Mouse (Mus musculus) MEL (cell line): Measurements from ENCODE around the gene Gpr137c.

ENCODE experiments used
- CHD2 ChIP-seq: IDR thresholded peaks from 2 replicates; pipeline ENCODE4 v1.6.1; 2011; ENCODE audit warnings: low read length, improper control_type of control experiment
- CTCF ChIP-seq, 3 experiments: IDR thresholded peaks in 2 of 3; conservative IDR thresholded peaks in 1 of 3; 2 replicates each; pipeline ENCODE4 v1.5.1; 2011 to 2012; ENCODE audit warnings: low read length in 3 of 3, low read depth in 2 of 3, mild to moderate bottlenecking in 2 of 3, improper control_type of control experiment in 1 of 3, inconsistent platforms in 1 of 3, mixed read lengths in 1 of 3, moderate library complexity in 1 of 3; ENCODE audit not compliant: control insufficient read depth in 1 of 3, insufficient read depth in 1 of 3, poor library complexity in 1 of 3, severe bottlenecking in 1 of 3
- EP300 ChIP-seq, 2 experiments: IDR thresholded peaks; 2 replicates each; pipeline ENCODE4 v1.6.1; 2011; ENCODE audit warnings: improper control_type of control experiment in 2 of 2, low read length in 2 of 2, low read depth in 1 of 2, mild to moderate bottlenecking in 1 of 2
- GATA1 ChIP-seq: IDR thresholded peaks from 2 replicates; pipeline ENCODE4 v1.6.1; 2011; ENCODE audit warnings: low read depth, low read length, improper control_type of control experiment
- MEF2A ChIP-seq: IDR thresholded peaks from 2 replicates; pipeline ENCODE4 v1.6.1; 2014; ENCODE audit warnings: low read depth, mild to moderate bottlenecking, inconsistent platforms, low read length, improper control_type of control experiment; ENCODE audit not compliant: poor library complexity, insufficient replicate concordance, severe bottlenecking; ENCODE audit errors: extremely low read depth
- POLR2AphosphoS2 ChIP-seq: IDR thresholded peaks from 2 replicates; pipeline ENCODE4 v1.6.1; 2011; ENCODE audit warnings: low read length, improper control_type of control experiment

DNA sequence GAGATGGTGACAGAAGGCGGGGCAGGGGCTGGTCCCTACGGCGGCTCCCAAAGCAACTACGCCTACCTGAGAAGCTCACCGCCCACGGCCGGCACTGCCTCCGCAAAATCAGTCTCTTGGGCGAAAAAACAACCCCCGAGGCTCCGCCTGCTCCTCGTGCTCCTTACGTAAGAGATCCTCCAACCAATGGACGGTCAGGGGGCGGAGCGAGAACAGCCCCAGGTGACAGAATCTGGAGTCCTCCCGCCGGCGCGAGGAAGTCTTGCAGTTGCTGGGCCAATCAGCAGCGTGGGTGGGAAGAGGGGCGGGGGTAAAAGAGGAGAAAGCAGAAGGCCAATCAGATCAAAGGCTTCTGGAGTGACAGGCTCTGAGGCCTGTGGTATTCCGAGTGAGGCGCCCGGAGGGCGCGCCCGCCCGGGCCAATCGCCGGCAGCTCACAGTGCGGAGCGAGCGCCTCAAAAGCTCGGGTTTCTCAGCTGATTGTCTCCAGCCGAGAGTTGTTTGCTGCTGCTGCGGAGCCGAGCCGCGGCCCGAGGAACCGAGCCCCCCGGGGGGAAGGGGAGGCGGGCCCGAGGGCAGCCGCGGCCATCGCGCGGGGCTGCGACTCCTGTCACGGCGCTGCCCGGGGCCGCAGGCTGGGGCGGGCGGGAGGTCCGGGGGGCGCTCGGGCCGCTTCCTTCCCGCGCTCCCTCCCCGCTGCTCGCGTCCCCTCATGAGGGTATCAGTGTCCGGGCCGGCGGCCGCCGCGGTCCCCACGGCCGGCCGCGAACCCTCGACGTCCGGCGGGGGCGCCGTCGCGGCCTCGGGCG lies at the start of gene Gpr137c:
- no peak for TF ChIP-seq EP300 (IDR thresholded peaks at IDR 0.05; ENCODE audit: low read depth in 1 of 2, low read length in 2 of 2)
- no peak for TF ChIP-seq GATA1
- TF ChIP-seq POLR2AphosphoS2 = no peak
- no peak for TF ChIP-seq MEF2A
- no peak for TF ChIP-seq CTCF (IDR thresholded peaks at IDR 0.05 in 2 of 3, conservative IDR thresholded peaks at IDR 0.05 in 1 of 3; ENCODE audit: control insufficient read depth in 1 of 3, insufficient read depth in 1 of 3, low read depth in 2 of 3, low read length in 3 of 3, poor library complexity in 1 of 3, severe bottlenecking in 1 of 3)
- TF ChIP-seq CHD2 = no peak
